Mouse (Mus musculus) C2C12 (cell line): ENCODE measurements around the gene Rem2.

Source experiments
- CTCF ChIP-seq: IDR thresholded peaks from one replicate; pipeline ENCODE4 v1.5.1; 2011; ENCODE audit not compliant: control insufficient read depth, insufficient read depth, insufficient read length
- MAX ChIP-seq: IDR thresholded peaks from one replicate; pipeline ENCODE4 v1.6.1; 2011; ENCODE audit warnings: mild to moderate bottlenecking, control low read depth
- MYOG ChIP-seq: IDR thresholded peaks from one replicate; pipeline ENCODE4 v1.6.1; 2011; ENCODE audit not compliant: control insufficient read depth, insufficient read length; ENCODE audit errors: extremely low read depth

- TF ChIP-seq CTCF (no peak), MAX (no peak), MYOG (no peak)
Measured at GRCm38 (mm10) chr14:54477172-54477909, 1.4 kb downstream of the Rem2 start.
